Mouse (Mus musculus): Measurements from ENCODE around the gene Bahcc1. TPM values are rescaled to one million over a fixed set of nuclear protein-coding genes. Genes with fewer than 3 reads are reported as not detected.

The Bahcc1 gene
- total and polyA plus RNA-seq, 2 experiments from 2014 or later = 6.5 to 26.5 TPM

- no peak for DNase-seq
- Histone ChIP-seq H3K4me2 (ENCODE audit: low read depth) (no peak overlapping the region), H3K36me3 (ENCODE audit: insufficient read depth) (no peaks in the 10 kb centered on the region), H3K9me3 (ENCODE audit: low read length) (no peaks in the 10 kb centered on the region), H3K27ac (ENCODE audit: low read depth, low read length) (no peak overlapping the region), H3K4me1 (ENCODE audit: insufficient read depth) (peaks cover 7% of the 10 kb centered on the region; the same call in 1 of the 2 replicates), H3K9ac (no peak overlapping the region), H3K27me3 (ENCODE audit: insufficient read depth, low read length) (no peaks in the 10 kb centered on the region), H3K4me3 (ENCODE audit: low read depth, low read length) (no peak overlapping the region)
- no peak for ATAC-seq
- TF ChIP-seq CTCF (IDR thresholded peaks at IDR 0.05; ENCODE audit: low read depth) = no peak
- 87% methylated on average over 5 of the region's 5 CpGs for WGBS
These were observed 86.6 kb downstream of the Bahcc1 start for GRCm38 (mm10) chr11:120319310-120319709.

- DNase-seq = no peak
- Histone ChIP-seq H3K4me3 (ENCODE audit: low read depth, low read length) (no peak overlapping the region), H3K27me3 (ENCODE audit: insufficient read depth, low read length) (no peaks in the 10 kb centered on the region), H3K4me2 (ENCODE audit: low read depth) (no peak overlapping the region), H3K9me3 (ENCODE audit: low read length) (no peaks in the 10 kb centered on the region), H3K4me1 (ENCODE audit: insufficient read depth) (peaks cover 5% of the 10 kb centered on the region; the same call in 1 of the 2 replicates), H3K9ac (no peak overlapping the region), H3K36me3 (ENCODE audit: insufficient read depth) (no peaks in the 10 kb centered on the region), H3K27ac (ENCODE audit: low read depth, low read length) (no peak overlapping the region)
- no peak for ATAC-seq
- WGBS = 97% methylated on average over 10 of the region's 10 CpGs
- TF ChIP-seq CTCF (IDR thresholded peaks at IDR 0.05; ENCODE audit: low read depth) = no peak
These were observed 87.4 kb downstream of the Bahcc1 start for GRCm38 (mm10) chr11:120320156-120320555.

GRCm38 (mm10) chr11:120335431-120336021, 102.8 kb downstream of the Bahcc1 start:
- no peak for ATAC-seq

GRCm38 (mm10) chr11:120337447-120337846, 104.7 kb downstream of the Bahcc1 start:
- Histone ChIP-seq H3K36me3 (ENCODE audit: insufficient read depth) (no peaks in the 10 kb centered on the region), H3K9ac (no peak overlapping the region), H3K4me1 (ENCODE audit: insufficient read depth) (no peaks in the 10 kb centered on the region), H3K27me3 (ENCODE audit: insufficient read depth, low read length) (no peaks in the 10 kb centered on the region), H3K9me3 (ENCODE audit: low read length) (no peaks in the 10 kb centered on the region), H3K4me3 (ENCODE audit: low read depth, low read length) (no peak overlapping the region), H3K27ac (ENCODE audit: low read depth, low read length) (no peak overlapping the region), H3K4me2 (ENCODE audit: low read depth) (no peak overlapping the region)
- DNase-seq = no peak
- 33% methylated on average over 2 of the region's 2 CpGs for WGBS
- TF ChIP-seq CTCF (IDR thresholded peaks at IDR 0.05; ENCODE audit: low read depth) = no peak
- no peak for ATAC-seq

More at GRCm38 (mm10) chr11:120335431-120336021, 102.8 kb downstream of the Bahcc1 start:
- Histone ChIP-seq H3K36me3 (ENCODE audit: insufficient read depth) (no peaks in the 10 kb centered on the region), H3K4me1 (ENCODE audit: insufficient read depth) (no peaks in the 10 kb centered on the region), H3K27me3 (ENCODE audit: insufficient read depth, low read length) (no peaks in the 10 kb centered on the region), H3K4me3 (ENCODE audit: low read depth, low read length) (no peak overlapping the region), H3K9ac (no peak overlapping the region), H3K4me2 (ENCODE audit: low read depth) (no peak overlapping the region), H3K9me3 (ENCODE audit: low read length) (no peaks in the 10 kb centered on the region), H3K27ac (ENCODE audit: low read depth, low read length) (no peak overlapping the region)
- 76% methylated on average over 6 of the region's 6 CpGs for WGBS
- TF ChIP-seq CTCF (IDR thresholded peaks at IDR 0.05; ENCODE audit: low read depth) = no peak
- no peak for DNase-seq

GRCm38 (mm10) chr11:120338786-120339185, 106.0 kb downstream of the Bahcc1 start:
- Histone ChIP-seq H3K4me3 (ENCODE audit: low read depth, low read length) (no peak overlapping the region), H3K9me3 (ENCODE audit: low read length) (no peaks in the 10 kb centered on the region), H3K4me1 (ENCODE audit: insufficient read depth) (no peaks in the 10 kb centered on the region), H3K4me2 (ENCODE audit: low read depth) (no peak overlapping the region), H3K27ac (ENCODE audit: low read depth, low read length) (no peak overlapping the region), H3K36me3 (ENCODE audit: insufficient read depth) (no peaks in the 10 kb centered on the region), H3K9ac (no peak overlapping the region), H3K27me3 (ENCODE audit: insufficient read depth, low read length) (no peaks in the 10 kb centered on the region)
- DNase-seq = no peak
- no peak for TF ChIP-seq CTCF (IDR thresholded peaks at IDR 0.05; ENCODE audit: low read depth)
- 74% methylated on average over 3 of the region's 3 CpGs for WGBS
- no peak for ATAC-seq

GRCm38 (mm10) chr11:120339978-120340513, 107.3 kb downstream of the Bahcc1 start:
- no peak for ATAC-seq
- peaks cover 2% of the 10 kb centered on the region for H3K36me3 ChIP-seq (ENCODE audit: insufficient read depth)
- H3K27ac ChIP-seq (ENCODE audit: low read depth, low read length) = no peak overlapping the region
- WGBS = 92% methylated on average over 10 of the region's 10 CpGs
- no peaks in the 10 kb centered on the region for H3K9me3 ChIP-seq (ENCODE audit: low read length)
- no peaks in the 10 kb centered on the region for H3K4me1 ChIP-seq (ENCODE audit: insufficient read depth)
- DNase-seq = no peak
- no peaks in the 10 kb centered on the region for H3K27me3 ChIP-seq (ENCODE audit: insufficient read depth, low read length)
- TF ChIP-seq CTCF (IDR thresholded peaks at IDR 0.05; ENCODE audit: low read depth) = no peak
- no peak overlapping the region for H3K4me3 ChIP-seq (ENCODE audit: low read depth, low read length)
- H3K9ac ChIP-seq = no peak overlapping the region
- no peak overlapping the region for H3K4me2 ChIP-seq (ENCODE audit: low read depth)

- Histone ChIP-seq H3K27ac (ENCODE audit: low read depth, low read length) (no peak overlapping the region), H3K9ac (no peak overlapping the region), H3K9me3 (ENCODE audit: low read length) (no peaks in the 10 kb centered on the region), H3K4me3 (ENCODE audit: low read depth, low read length) (no peak overlapping the region), H3K36me3 (ENCODE audit: insufficient read depth) (peaks cover 10% of the 10 kb centered on the region), H3K4me1 (ENCODE audit: insufficient read depth) (no peaks in the 10 kb centered on the region), H3K4me2 (ENCODE audit: low read depth) (no peak overlapping the region), H3K27me3 (ENCODE audit: insufficient read depth, low read length) (no peaks in the 10 kb centered on the region)
- DNase-seq (no peak), ATAC-seq (no peak)
- TF ChIP-seq CTCF (IDR thresholded peaks at IDR 0.05; ENCODE audit: low read depth) = no peak
- WGBS = 90% methylated on average over 4 of the region's 4 CpGs
These were observed 108.9 kb downstream of the Bahcc1 start for GRCm38 (mm10) chr11:120341661-120342060.

Small RNA genes within 50 kb of the gene (microRNA-seq; reads per million reads assigned to microRNA genes)
- gene Gm47297 = 0 reads per million in 2 experiments

Other genes with a start within 250 kb of the Bahcc1 start
- 104 and 110 TPM in 2 replicates for gene Aatk, start 185.8 kb upstream of the Bahcc1 start, total RNA-seq (2014; rRNA removed)
- 27.3 and 31.7 TPM in 2 replicates for gene Aatk, start 185.8 kb upstream of the Bahcc1 start, polyA plus RNA-seq (2015; fragmentation: Nextera tagmentation; extraction: Ambion mirVana)
- 18.3 and 21.4 TPM in 2 replicates for gene Cep131, start 146.1 kb upstream of the Bahcc1 start, total RNA-seq (2014; rRNA removed)
- 21.0 and 22.0 TPM in 2 replicates for gene Cep131, start 146.1 kb upstream of the Bahcc1 start, polyA plus RNA-seq (2015; fragmentation: Nextera tagmentation; extraction: Ambion mirVana)
- 19.0 and 25.8 TPM in 2 replicates for gene Tepsin, start 134.2 kb upstream of the Bahcc1 start, total RNA-seq (2014; rRNA removed)
- 12.7 and 14.8 TPM in 2 replicates for gene Tepsin, start 134.2 kb upstream of the Bahcc1 start, polyA plus RNA-seq (2015; fragmentation: Nextera tagmentation; extraction: Ambion mirVana)
- 16.7 and 32.2 TPM in 2 replicates for gene Ndufaf8, start 134.0 kb upstream of the Bahcc1 start, total RNA-seq (2014; rRNA removed)
- gene Ndufaf8, start 134.0 kb upstream of the Bahcc1 start, polyA plus RNA-seq (2015; fragmentation: Nextera tagmentation; extraction: Ambion mirVana) = 58.1 and 74.8 TPM in 2 replicates
- 114 and 147 TPM in 2 replicates for gene Slc38a10, start 81.6 kb upstream of the Bahcc1 start, total RNA-seq (2014; rRNA removed)
- 90.4 and 97.0 TPM in 2 replicates for gene Slc38a10, start 81.6 kb upstream of the Bahcc1 start, polyA plus RNA-seq (2015; fragmentation: Nextera tagmentation; extraction: Ambion mirVana)
- gene Actg1, start 115.6 kb downstream of the Bahcc1 start, total RNA-seq (2014; rRNA removed) = 2,455 and 2,516 TPM in 2 replicates
- gene Actg1, start 115.6 kb downstream of the Bahcc1 start, polyA plus RNA-seq (2015; fragmentation: Nextera tagmentation; extraction: Ambion mirVana) = 4,096 and 4,381 TPM in 2 replicates
- gene Fscn2, start 128.6 kb downstream of the Bahcc1 start, total RNA-seq (2014; rRNA removed) = 0.29 TPM in 1 of 2 replicates, not detected in the other
- 1.9 and 2.0 TPM in 2 replicates for gene Fscn2, start 128.6 kb downstream of the Bahcc1 start, polyA plus RNA-seq (2015; fragmentation: Nextera tagmentation; extraction: Ambion mirVana)
- 107 and 132 TPM in 2 replicates for gene Faap100, start 145.8 kb downstream of the Bahcc1 start, total RNA-seq (2014; rRNA removed)
- gene Faap100, start 145.8 kb downstream of the Bahcc1 start, polyA plus RNA-seq (2015; fragmentation: Nextera tagmentation; extraction: Ambion mirVana) = 73.4 and 97.8 TPM in 2 replicates
- 44.2 and 65.8 TPM in 2 replicates for gene Nploc4, start 204.8 kb downstream of the Bahcc1 start, total RNA-seq (2014; rRNA removed)
- gene Nploc4, start 204.8 kb downstream of the Bahcc1 start, polyA plus RNA-seq (2015; fragmentation: Nextera tagmentation; extraction: Ambion mirVana) = 23.1 and 28.6 TPM in 2 replicates
- not detected in 2 replicates for gene Tspan10, start 209.7 kb downstream of the Bahcc1 start, total RNA-seq (2014; rRNA removed)
- gene Tspan10, start 209.7 kb downstream of the Bahcc1 start, polyA plus RNA-seq (2015; fragmentation: Nextera tagmentation; extraction: Ambion mirVana) = not detected in 2 replicates
- 0.33 TPM in 1 of 2 replicates, not detected in the other for gene Pde6g, start 220.6 kb downstream of the Bahcc1 start, total RNA-seq (2014; rRNA removed)
- 0.18 and 1.4 TPM in 2 replicates for gene Pde6g, start 220.6 kb downstream of the Bahcc1 start, polyA plus RNA-seq (2015; fragmentation: Nextera tagmentation; extraction: Ambion mirVana)
- 9.9 and 15.2 TPM in 2 replicates for gene Oxld1, start 225.1 kb downstream of the Bahcc1 start, total RNA-seq (2014; rRNA removed)
- 12.7 and 13.8 TPM in 2 replicates for gene Oxld1, start 225.1 kb downstream of the Bahcc1 start, polyA plus RNA-seq (2015; fragmentation: Nextera tagmentation; extraction: Ambion mirVana)
- 18.1 and 21.0 TPM in 2 replicates for gene Ccdc137, start 225.2 kb downstream of the Bahcc1 start, total RNA-seq (2014; rRNA removed)
- gene Ccdc137, start 225.2 kb downstream of the Bahcc1 start, polyA plus RNA-seq (2015; fragmentation: Nextera tagmentation; extraction: Ambion mirVana) = 13.6 and 15.4 TPM in 2 replicates
- 35.2 and 37.8 TPM in 2 replicates for gene Arl16, start 234.7 kb downstream of the Bahcc1 start, total RNA-seq (2014; rRNA removed)
- 40.3 and 56.4 TPM in 2 replicates for gene Arl16, start 234.7 kb downstream of the Bahcc1 start, polyA plus RNA-seq (2015; fragmentation: Nextera tagmentation; extraction: Ambion mirVana)

Data from forebrain, postnatal 0 days (tissue).